Mouse (Mus musculus) heart, postnatal 0 days (tissue): ENCODE measurements around the gene Cxcl12.

ENCODE experiments used
- CTCF ChIP-seq: IDR thresholded peaks from 2 replicates; pipeline ENCODE4 v1.5.1; 2016; ENCODE audit warnings: antibody characterized with exemption, control low read depth, low read depth
- EP300 ChIP-seq: IDR thresholded peaks from 2 replicates; pipeline ENCODE4 v1.6.1; 2016; ENCODE audit warnings: antibody characterized with exemption, low read depth

- TF ChIP-seq EP300 (no peak), CTCF (peak; percentile 41)
Observed at GRCm38 (mm10) chr6:117176406-117176805, 8.1 kb downstream of the Cxcl12 start.
